Mouse (Mus musculus) lung, postnatal 4 days (tissue): ENCODE results near the gene Ctsw.

ENCODE experiments used
- DNase-seq, 2 experiments: peaks; one replicate each; pipeline ENCODE4 v3.0.0; 2021

Ctsw gene

DNA sequence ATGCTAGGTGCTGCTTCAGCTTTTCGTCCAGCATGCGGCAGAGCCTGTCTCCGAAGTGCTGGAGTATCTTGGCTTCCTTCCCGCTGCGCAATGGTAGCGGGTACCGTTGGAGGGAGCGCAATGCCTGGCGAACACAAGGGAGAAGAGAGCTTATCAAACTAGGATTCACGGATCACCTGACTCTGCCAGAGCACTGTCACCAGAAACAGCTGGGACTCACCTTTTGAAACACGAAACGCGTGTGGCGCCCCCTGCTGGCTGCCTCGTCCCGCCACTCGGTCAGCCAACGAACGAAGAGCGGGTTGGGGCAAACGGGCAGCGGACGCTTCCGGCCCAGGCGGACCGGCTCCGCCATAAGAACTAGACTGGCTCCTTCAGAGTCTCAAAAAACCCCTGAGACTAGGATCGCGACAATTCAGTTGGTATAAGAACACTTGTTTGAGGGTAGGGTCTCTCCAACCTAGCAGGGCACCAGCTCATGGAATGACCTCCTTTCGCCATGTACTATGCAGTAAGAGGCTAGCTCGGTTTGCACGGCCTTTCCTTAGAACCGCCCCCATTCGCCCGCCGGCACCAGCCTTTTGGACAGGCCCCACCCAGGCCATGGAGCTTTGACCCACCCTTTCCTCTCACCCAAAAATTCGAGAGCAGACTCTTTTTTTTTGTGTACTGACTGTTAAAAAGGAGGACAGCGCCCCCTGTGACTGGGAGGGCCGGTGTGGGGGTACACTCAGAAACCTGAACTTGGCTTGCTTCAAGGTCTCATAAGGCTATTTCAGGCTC lies 19.7 kb upstream of the Ctsw start, which contains the start of gene Mus81:
Gene Mus81 (minus strand): TSS at position 635 of the 783 bp plus-strand sequence.
- peak; percentile 96 to 98 for DNase-seq

GRCm38 (mm10) chr19:5486771-5487170 lies 18.5 kb upstream of the Ctsw start:
- DNase-seq: no peak

DNA sequence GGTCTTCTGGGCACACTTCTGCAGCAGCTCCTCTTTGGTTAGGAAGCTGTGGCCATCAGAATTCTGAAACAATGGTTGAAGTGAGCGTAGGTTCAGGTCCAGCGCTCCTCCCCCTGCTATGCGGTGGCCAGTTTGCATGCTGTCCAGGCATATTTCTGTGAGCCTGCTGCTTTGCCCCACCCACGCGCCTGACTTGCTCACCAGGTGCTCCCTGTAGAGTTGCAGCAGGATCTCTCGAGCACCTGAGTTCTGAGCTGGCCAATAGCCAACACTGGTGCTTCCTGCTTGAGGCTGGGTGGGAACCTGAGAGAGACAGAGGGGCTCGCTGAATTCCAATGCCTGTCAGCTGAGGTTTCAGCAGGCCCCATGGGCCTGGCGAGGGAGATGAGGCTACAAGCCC lies 18.0 kb upstream of the Ctsw start:
- DNase-seq: peak; percentile 60 to 80

DNA sequence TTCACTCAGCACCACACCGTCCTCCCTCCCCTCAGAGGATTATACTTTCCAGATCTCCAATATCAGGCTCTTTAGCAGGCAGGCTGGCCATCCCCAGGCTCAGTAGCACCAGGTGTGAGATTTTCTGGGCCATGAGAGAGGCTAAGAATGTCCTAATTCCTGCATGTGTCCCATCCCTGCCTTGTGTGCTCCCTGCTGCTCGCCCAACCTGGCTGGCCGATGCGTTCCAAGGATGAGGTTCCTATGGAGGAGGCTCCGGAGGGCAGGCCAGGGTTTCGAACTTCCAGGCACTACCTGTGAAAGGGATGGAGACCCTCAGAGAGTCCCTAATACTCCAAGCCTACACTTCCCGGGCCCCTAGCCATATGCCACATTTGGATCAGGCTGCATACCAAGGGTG lies 17.5 kb upstream of the Ctsw start:
- no peak for DNase-seq

DNA sequence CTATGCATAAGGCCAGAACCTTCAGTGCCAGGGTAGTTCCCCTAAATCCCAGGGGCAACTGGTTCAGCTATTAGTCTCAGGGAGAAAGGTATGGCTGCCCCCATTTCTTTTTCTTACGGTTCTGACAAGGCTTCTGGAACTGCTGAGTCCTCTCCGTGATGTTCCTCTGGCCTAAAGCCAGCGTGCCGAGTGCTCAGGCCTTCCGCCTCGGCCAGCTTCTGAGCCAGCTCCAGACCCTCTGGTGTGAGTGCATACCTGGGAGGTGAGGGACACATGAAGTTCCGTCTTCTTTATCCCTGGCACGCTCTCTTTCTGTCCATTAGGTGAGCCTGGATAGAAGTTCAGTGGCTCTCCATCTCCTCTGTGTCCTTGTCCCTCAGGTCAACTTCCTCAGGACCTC lies 17.1 kb upstream of the Ctsw start:
- no peak for DNase-seq

GRCm38 (mm10) chr19:5484496-5484895 lies 16.2 kb upstream of the Ctsw start:
- no peak for DNase-seq

GRCm38 (mm10) chr19:5483386-5484359 lies 15.4 kb upstream of the Ctsw start:
- DNase-seq: no peak

DNA sequence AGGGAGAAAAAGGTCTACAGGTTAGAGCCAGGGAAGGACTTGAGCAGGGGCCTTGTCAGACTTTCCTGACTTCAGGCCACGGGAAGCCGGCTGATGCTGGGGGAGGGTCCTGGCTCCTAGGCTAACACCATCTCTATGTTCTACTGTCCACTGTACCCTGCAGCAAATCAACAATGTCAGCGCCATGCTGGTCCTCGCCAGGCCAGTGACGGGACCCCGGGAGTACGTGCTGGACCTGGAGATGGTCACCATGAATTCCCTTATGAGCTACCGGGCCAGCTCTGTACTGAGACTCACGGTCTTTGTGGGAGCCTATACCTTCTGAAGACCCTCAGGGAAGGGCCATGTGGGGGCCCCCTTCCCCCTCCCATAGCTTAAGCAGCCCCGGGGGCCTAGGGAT lies 13.1 kb upstream of the Ctsw start:
- DNase-seq: no peak

GRCm38 (mm10) chr19:5480016-5480415 lies 11.7 kb upstream of the Ctsw start:
- no peak for DNase-seq

DNA sequence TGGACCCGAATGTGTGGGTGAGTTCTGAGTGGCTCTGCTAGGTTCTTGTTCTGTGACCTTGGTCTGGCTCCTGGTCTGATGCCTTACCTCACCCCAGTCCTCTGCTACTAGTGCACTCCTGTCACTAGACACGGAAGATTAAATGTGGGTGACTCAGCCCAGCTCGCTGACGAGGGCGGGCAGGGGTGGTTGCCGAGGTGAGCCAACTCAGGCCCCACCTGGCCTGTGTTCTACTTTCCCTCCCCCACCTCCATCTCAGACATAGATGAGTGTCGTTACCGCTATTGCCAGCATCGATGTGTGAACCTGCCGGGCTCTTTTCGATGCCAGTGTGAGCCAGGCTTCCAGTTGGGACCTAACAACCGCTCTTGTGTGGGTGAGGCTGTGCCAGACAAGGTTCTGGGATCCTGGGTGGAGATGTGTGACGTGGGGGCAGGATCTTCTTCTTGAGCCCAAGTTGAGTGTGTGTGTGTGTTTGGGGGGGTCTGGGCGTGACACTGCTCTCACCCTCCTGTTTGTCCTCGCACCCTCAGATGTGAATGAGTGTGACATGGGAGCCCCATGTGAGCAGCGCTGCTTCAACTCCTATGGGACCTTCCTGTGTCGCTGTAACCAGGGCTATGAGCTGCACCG lies 9.5 kb upstream of the Ctsw start:
- DNase-seq: no peak

GRCm38 (mm10) chr19:5477004-5477667 lies 8.8 kb upstream of the Ctsw start:
- DNase-seq: no peak

DNA sequence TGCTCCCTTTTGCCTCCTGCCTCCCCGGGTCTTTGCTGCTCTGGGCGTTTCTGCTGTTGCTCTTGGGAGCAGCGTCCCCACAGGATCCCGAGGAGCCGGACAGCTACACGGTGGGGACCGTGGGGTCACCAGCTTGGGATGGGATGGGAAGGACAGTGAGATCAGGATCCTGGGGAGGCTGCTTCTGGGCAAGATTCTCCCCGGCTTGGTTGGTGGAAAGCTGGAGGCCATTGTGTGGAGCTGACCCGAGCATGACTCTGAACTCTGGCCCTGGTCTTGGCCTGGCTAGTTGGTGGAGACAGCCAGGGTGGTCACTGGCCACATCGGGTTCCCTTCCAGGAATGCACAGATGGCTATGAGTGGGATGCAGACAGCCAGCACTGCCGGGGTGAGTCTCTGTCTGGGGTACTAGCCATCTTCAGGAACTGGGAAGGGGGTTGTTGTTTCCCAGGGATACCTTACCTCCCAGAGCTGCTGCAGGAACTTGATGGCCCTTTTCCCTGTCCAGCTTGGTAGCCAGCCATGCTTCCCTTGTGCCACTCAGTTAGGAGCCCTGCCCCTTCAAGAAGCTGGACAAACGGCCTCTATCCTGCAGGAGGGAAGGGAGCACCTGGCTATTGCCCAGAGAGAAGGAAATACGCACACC lies 6.9 kb upstream of the Ctsw start:
- peak in 1 of 2 experiments; percentile 39 for DNase-seq

- peak; percentile 61 to 83 for DNase-seq
These were observed 6.2 kb upstream of the Ctsw start for GRCm38 (mm10) chr19:5474281-5475068.

GRCm38 (mm10) chr19:5473720-5474119 lies 5.4 kb upstream of the Ctsw start, which contains the start of gene Efemp2:
Gene Efemp2 (plus strand): TSS chr19:5473954.
- peak; percentile 90 to 95 for DNase-seq

GRCm38 (mm10) chr19:5472857-5473256 lies 4.5 kb upstream of the Ctsw start:
- DNase-seq: no peak

- no peak for DNase-seq
These were observed 3.5 kb upstream of the Ctsw start for GRCm38 (mm10) chr19:5471846-5472245.

GRCm38 (mm10) chr19:5466916-5467500 lies 1.3 kb downstream of the Ctsw start:
- DNase-seq: no peak

DNA sequence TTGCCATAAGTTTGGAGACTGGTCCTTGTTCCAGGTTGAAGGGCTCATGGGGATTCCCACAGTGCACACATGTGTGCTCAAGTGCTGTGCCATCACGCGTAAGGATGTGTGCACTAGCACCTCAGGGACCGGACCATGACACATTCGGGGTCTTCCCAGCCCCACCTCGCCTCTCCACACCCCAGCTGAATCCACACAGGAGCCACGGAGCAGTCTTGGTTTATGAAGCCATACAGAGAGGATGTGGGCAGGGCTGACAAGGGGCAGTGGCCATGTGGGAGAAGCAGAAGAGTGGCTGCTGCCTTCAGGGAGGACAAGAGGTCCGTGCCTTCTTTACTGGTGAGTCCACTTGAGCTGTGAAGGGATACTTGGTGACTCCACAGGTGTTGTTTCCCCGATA lies 3.3 kb downstream of the Ctsw start:
- no peak for DNase-seq

- peak; percentile 76 to 82 for DNase-seq
These were observed 4.3 kb downstream of the Ctsw start for GRCm38 (mm10) chr19:5463791-5464562.

DNA sequence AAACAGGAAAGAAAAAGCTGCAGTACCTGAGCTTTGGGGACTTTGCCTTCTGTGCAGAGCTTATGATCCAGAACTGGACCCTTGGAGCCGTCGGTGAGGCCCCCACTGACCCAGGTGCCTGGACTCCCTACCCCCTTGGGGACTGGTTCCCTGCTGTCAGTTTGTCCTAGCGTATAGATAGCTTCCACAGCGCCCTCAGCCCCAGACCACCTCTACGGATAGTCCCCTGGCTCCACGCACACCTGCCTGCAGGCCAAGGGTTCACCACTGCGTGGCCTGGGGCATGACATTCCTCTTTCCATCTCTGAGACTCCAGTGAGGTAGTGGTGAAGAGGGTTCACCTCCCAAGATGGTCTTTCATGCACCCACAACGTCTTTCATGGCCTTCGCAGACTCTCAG lies 5.1 kb downstream of the Ctsw start:
- no peak for DNase-seq
